Mouse (Mus musculus): ENCODE measurements at regions not wholly inside any gene's neighbourhood (a gene's known extent, or its start where the extent isn't known, plus 50 kb on each side); places are given as distances from the start of the nearest gene placed in this dataset.

- H3K4me1 ChIP-seq, result no peaks in the 10 kb centered on the region
- WGBS, result 77% methylated on average over 1 of the region's 1 CpGs
- no peaks in the 10 kb centered on the region for H3K27me3 ChIP-seq
- H3K27ac ChIP-seq, result no peak overlapping the region
- no peak overlapping the region for H3K9ac ChIP-seq
- ATAC-seq (ENCODE audit: low FRiP score), result no peak
- no peak overlapping the region for H3K4me3 ChIP-seq (replicated peaks)
- H3K36me3 ChIP-seq (replicated peaks), result no peaks in the 10 kb centered on the region
- no peaks in the 10 kb centered on the region for H3K9me3 ChIP-seq
- no peak overlapping the region for H3K4me2 ChIP-seq
These were observed 268.5 kb downstream of the AW209491 start for GRCm38 (mm10) chr13:14898495-14898894.

GRCm38 (mm10) chr13:14930137-14930785 lies 300.3 kb downstream of the AW209491 start:
- Histone ChIP-seq H3K36me3 (replicated peaks) (no peaks in the 10 kb centered on the region), H3K9ac (no peak overlapping the region), H3K27me3 (no peaks in the 10 kb centered on the region), H3K27ac (no peak overlapping the region), H3K9me3 (no peaks in the 10 kb centered on the region), H3K4me1 (no peaks in the 10 kb centered on the region), H3K4me2 (no peak overlapping the region), H3K4me3 (replicated peaks) (no peak overlapping the region)
- ATAC-seq (ENCODE audit: low FRiP score), result no peak
- 92% methylated on average over 3 of the region's 3 CpGs for WGBS

GRCm38 (mm10) chr13:14966187-14966726 lies 336.3 kb downstream of the AW209491 start:
- Histone ChIP-seq H3K27ac (no peak overlapping the region), H3K36me3 (replicated peaks) (no peaks in the 10 kb centered on the region), H3K4me2 (no peak overlapping the region), H3K9me3 (no peaks in the 10 kb centered on the region), H3K27me3 (no peaks in the 10 kb centered on the region), H3K4me1 (no peaks in the 10 kb centered on the region), H3K9ac (no peak overlapping the region), H3K4me3 (replicated peaks) (no peak overlapping the region)
- ATAC-seq (ENCODE audit: low FRiP score), result no peak
- 34% methylated on average over 1 of the region's 1 CpGs for WGBS

- Histone ChIP-seq H3K27ac (no peak overlapping the region), H3K9me3 (no peaks in the 10 kb centered on the region), H3K36me3 (replicated peaks) (no peaks in the 10 kb centered on the region), H3K27me3 (no peaks in the 10 kb centered on the region), H3K9ac (no peak overlapping the region), H3K4me3 (replicated peaks) (no peak overlapping the region), H3K4me1 (no peaks in the 10 kb centered on the region), H3K4me2 (no peak overlapping the region)
- no peak for ATAC-seq (ENCODE audit: low FRiP score)
- 93% methylated on average over 3 of the region's 3 CpGs for WGBS
These were observed 372.7 kb downstream of the AW209491 start for GRCm38 (mm10) chr13:15002700-15003099.

GRCm38 (mm10) chr13:15011638-15012037 lies 381.7 kb downstream of the AW209491 start:
- ATAC-seq (ENCODE audit: low FRiP score), result no peak
- no peak overlapping the region for H3K27ac ChIP-seq

GRCm38 (mm10) chr13:15018811-15019745 lies 389.1 kb downstream of the AW209491 start:
- ATAC-seq (ENCODE audit: low FRiP score), result no peak
- no peaks in the 10 kb centered on the region for H3K36me3 ChIP-seq (replicated peaks)
- WGBS, result 74% methylated on average over 16 of the region's 16 CpGs

More at GRCm38 (mm10) chr13:15011638-15012037, 381.7 kb downstream of the AW209491 start:
- H3K27me3 ChIP-seq, result no peaks in the 10 kb centered on the region
- no peak overlapping the region for H3K4me3 ChIP-seq (replicated peaks)
- H3K9ac ChIP-seq, result no peak overlapping the region
- no peaks in the 10 kb centered on the region for H3K36me3 ChIP-seq (replicated peaks)
- H3K4me1 ChIP-seq, result no peaks in the 10 kb centered on the region
- H3K4me2 ChIP-seq, result no peak overlapping the region
- H3K9me3 ChIP-seq, result no peaks in the 10 kb centered on the region

GRCm38 (mm10) chr13:15026601-15027000 lies 396.6 kb downstream of the AW209491 start:
- H3K4me2 ChIP-seq, result no peak overlapping the region
- no peak overlapping the region for H3K9ac ChIP-seq
- H3K9me3 ChIP-seq, result no peaks in the 10 kb centered on the region
- no peak overlapping the region for H3K4me3 ChIP-seq (replicated peaks)
- no peak overlapping the region for H3K27ac ChIP-seq
- WGBS, result 96% methylated on average over 2 of the region's 2 CpGs
- H3K27me3 ChIP-seq, result no peaks in the 10 kb centered on the region
- no peak for ATAC-seq (ENCODE audit: low FRiP score)
- no peaks in the 10 kb centered on the region for H3K4me1 ChIP-seq
- H3K36me3 ChIP-seq (replicated peaks), result no peaks in the 10 kb centered on the region

More at GRCm38 (mm10) chr13:15018811-15019745, 389.1 kb downstream of the AW209491 start:
- Histone ChIP-seq H3K9me3 (no peaks in the 10 kb centered on the region), H3K4me1 (no peaks in the 10 kb centered on the region), H3K27me3 (no peaks in the 10 kb centered on the region), H3K27ac (no peak overlapping the region), H3K4me3 (replicated peaks) (no peak overlapping the region), H3K9ac (no peak overlapping the region), H3K4me2 (no peak overlapping the region)

GRCm38 (mm10) chr13:15052667-15053375 lies 410.2 kb upstream of the Gli3 start:
- WGBS, result 24% methylated on average over 4 of the region's 4 CpGs
- Histone ChIP-seq H3K4me1 (0 out of 2 replicates have a peak, but pooled peaks cover 7% of the 10 kb centered on the region), H3K9me3 (no peaks in the 10 kb centered on the region), H3K9ac (no peak overlapping the region), H3K27ac (no peak overlapping the region; the same call in 1 of the 2 replicates), H3K27me3 (no peaks in the 10 kb centered on the region), H3K4me3 (replicated peaks) (no peak overlapping the region), H3K36me3 (replicated peaks) (no peaks in the 10 kb centered on the region), H3K4me2 (no peak overlapping the region)
- peak; percentile 77; the same call in 1 of the 2 replicates for ATAC-seq (ENCODE audit: low FRiP score)

GRCm38 (mm10) chr13:15054705-15055104 lies 408.3 kb upstream of the Gli3 start:
- Histone ChIP-seq H3K4me3 (replicated peaks) (no peak overlapping the region), H3K36me3 (replicated peaks) (no peaks in the 10 kb centered on the region), H3K9ac (no peak overlapping the region), H3K9me3 (no peaks in the 10 kb centered on the region), H3K27me3 (no peaks in the 10 kb centered on the region), H3K27ac (no peak overlapping the region), H3K4me1 (0 out of 2 replicates have a peak, but pooled peaks cover 7% of the 10 kb centered on the region), H3K4me2 (no peak overlapping the region)
- WGBS, result 94% methylated on average over 3 of the region's 3 CpGs
- no peak for ATAC-seq (ENCODE audit: low FRiP score)

GRCm38 (mm10) chr13:15078635-15079094 lies 384.4 kb upstream of the Gli3 start:
- ATAC-seq (ENCODE audit: low FRiP score), result no peak
- WGBS, result 79% methylated on average over 2 of the region's 2 CpGs
- H3K27me3 ChIP-seq, result no peaks in the 10 kb centered on the region
- no peak overlapping the region for H3K4me2 ChIP-seq
- H3K4me1 ChIP-seq, result no peaks in the 10 kb centered on the region
- no peak overlapping the region for H3K27ac ChIP-seq
- H3K9ac ChIP-seq, result no peak overlapping the region
- no peaks in the 10 kb centered on the region for H3K36me3 ChIP-seq (replicated peaks)
- H3K9me3 ChIP-seq, result no peaks in the 10 kb centered on the region
- no peak overlapping the region for H3K4me3 ChIP-seq (replicated peaks)

GRCm38 (mm10) chr13:15079148-15079547 lies 383.9 kb upstream of the Gli3 start:
- no peak overlapping the region for H3K4me3 ChIP-seq (replicated peaks)
- ATAC-seq (ENCODE audit: low FRiP score), result no peak
- no peaks in the 10 kb centered on the region for H3K4me1 ChIP-seq
- H3K4me2 ChIP-seq, result no peak overlapping the region
- no peaks in the 10 kb centered on the region for H3K9me3 ChIP-seq
- no peaks in the 10 kb centered on the region for H3K27me3 ChIP-seq
- no peak overlapping the region for H3K9ac ChIP-seq
- H3K36me3 ChIP-seq (replicated peaks), result no peaks in the 10 kb centered on the region
- H3K27ac ChIP-seq, result no peak overlapping the region

All from forebrain, embryonic 12.5 days (tissue).